Mouse (Mus musculus): ENCODE measurements around the gene Dusp11. TPM values are rescaled to one million over a fixed set of nuclear protein-coding genes. Genes with fewer than 3 reads are reported as not detected.
"Not testable (repeated sequence)": the region's sequence is repeated elsewhere in the genome, so short reads cannot be mapped to it uniquely, and the experiment has no call there.

Dusp11 gene
- 10 to 100 TPM; 79.0 to 89.5 TPM for total RNA-seq (2021)
- long read RNA-seq, full-length matches to known transcripts = 7 of 18 reads
- long read RNA-seq, partial matches to known transcripts = 3 of 18 reads
- long read RNA-seq, other reads (novel, unspliced or antisense) = 8 of 18 reads

- peak; percentile 92 to 94 for DNase-seq (ENCODE audit: low spot score in 2 of 2)
Observed at GRCm38 (mm10) chr6:85961101-85962091, at the start of gene Dusp11. Dusp11 (minus strand) TSS chr6:85961667.

- peak; percentile 66 to 73 for DNase-seq (ENCODE audit: low spot score in 2 of 2)
Observed at GRCm38 (mm10) chr6:86009980-86010379, 48.5 kb upstream of the Dusp11 start.

GRCm38 (mm10) chr6:86004271-86005148 is 43.0 kb upstream of the Dusp11 start:
- peak; percentile 71 to 77 for DNase-seq (ENCODE audit: low spot score in 2 of 2)

GRCm38 (mm10) chr6:86003405-86003925 is 42.0 kb upstream of the Dusp11 start:
- DNase-seq (ENCODE audit: low spot score in 2 of 2) = no peak

- not testable (repeated sequence) for DNase-seq (ENCODE audit: low spot score in 2 of 2)
Observed at GRCm38 (mm10) chr6:85990774-85991173, 29.3 kb upstream of the Dusp11 start.

GRCm38 (mm10) chr6:85989570-85989969 is 28.1 kb upstream of the Dusp11 start:
- not testable (repeated sequence) for DNase-seq (ENCODE audit: low spot score in 2 of 2)

GRCm38 (mm10) chr6:85984351-85984750 is 22.9 kb upstream of the Dusp11 start:
- DNase-seq (ENCODE audit: low spot score in 2 of 2) = no peak

GRCm38 (mm10) chr6:85978736-85979135 is 17.3 kb upstream of the Dusp11 start:
- DNase-seq (ENCODE audit: low spot score in 2 of 2) = not testable (repeated sequence)

GRCm38 (mm10) chr6:85976242-85976641 is 14.8 kb upstream of the Dusp11 start:
- DNase-seq (ENCODE audit: low spot score in 2 of 2) = no peak

GRCm38 (mm10) chr6:85975761-85976160 is 14.3 kb upstream of the Dusp11 start:
- DNase-seq (ENCODE audit: low spot score in 2 of 2) = no peak

GRCm38 (mm10) chr6:85974941-85975617 is 13.6 kb upstream of the Dusp11 start:
- DNase-seq (ENCODE audit: low spot score in 2 of 2) = no peak

GRCm38 (mm10) chr6:85973336-85973735 is 11.9 kb upstream of the Dusp11 start:
- no peak for DNase-seq (ENCODE audit: low spot score in 2 of 2)

GRCm38 (mm10) chr6:85972699-85973098 is 11.2 kb upstream of the Dusp11 start:
- DNase-seq (ENCODE audit: low spot score in 2 of 2) = no peak

GRCm38 (mm10) chr6:85969889-85970288 is 8.4 kb upstream of the Dusp11 start:
- no peak for DNase-seq (ENCODE audit: low spot score in 2 of 2)

- no peak for DNase-seq (ENCODE audit: low spot score in 2 of 2)
Observed at GRCm38 (mm10) chr6:85966686-85967085, 5.2 kb upstream of the Dusp11 start.

GRCm38 (mm10) chr6:85966081-85966480 is 4.6 kb upstream of the Dusp11 start:
- DNase-seq (ENCODE audit: low spot score in 2 of 2) = not testable (repeated sequence)

- DNase-seq (ENCODE audit: low spot score in 2 of 2) = no peak
Observed at GRCm38 (mm10) chr6:85957581-85957980, 3.9 kb downstream of the Dusp11 start.

GRCm38 (mm10) chr6:85948549-85948948 is 12.9 kb downstream of the Dusp11 start:
- no peak for DNase-seq (ENCODE audit: low spot score in 2 of 2)

- no peak for DNase-seq (ENCODE audit: low spot score in 2 of 2)
Observed at GRCm38 (mm10) chr6:85942469-85942868, 19.0 kb downstream of the Dusp11 start.

GRCm38 (mm10) chr6:85938701-85939100 is 22.8 kb downstream of the Dusp11 start:
- no peak for DNase-seq (ENCODE audit: low spot score in 2 of 2)
